In genomic region chr1:55886383-55887070, GRCm38 (mm10) we compare ENCODE assay signal across 9 mouse cellular contexts.
DNase-seq lines count a peak whose midpoint lies in the region; ATAC-seq and TF ChIP-seq lines count a peak whose summit lies in the region.
"Had no signal": no experiment of that assay in that cellular context is flagged by ENCODE, and none has a peak within 500 bp of the region (broad histone marks: within the 10 kb centered on the region; RNA-seq: fewer than 3 reads in every experiment).

No protein-coding gene starts in this region.

- H3K27me3 ChIP-seq in forebrain, embryonic 12.5 days, result peaks cover 56% of the 10 kb centered on the region
- H3K27me3 ChIP-seq in lung, postnatal 0 days (replicated peaks; ENCODE audit: insufficient read depth, low read length), result no peaks in the 10 kb centered on the region

- H3K4me3 ChIP-seq in forebrain, embryonic 12.5 days (replicated peaks), result no peak overlapping the region
- H3K4me3 ChIP-seq in lung, postnatal 0 days (ENCODE audit: low read depth, low read length), result no peak overlapping the region

- peak; percentile 85 for TF ChIP-seq CTCF in lung, postnatal 0 days (IDR thresholded peaks at IDR 0.05)

- H3K4me1 ChIP-seq in forebrain, embryonic 12.5 days, result peaks cover 31% of the 10 kb centered on the region
- H3K4me1 ChIP-seq in lung, postnatal 0 days (ENCODE audit: insufficient read depth, low read depth, low read length), result no peaks in the 10 kb centered on the region

- no peak overlapping the region for H3K9ac ChIP-seq in forebrain, embryonic 12.5 days
- H3K9ac ChIP-seq in lung, postnatal 0 days (replicated peaks; ENCODE audit: low read depth), result no peak overlapping the region

- H3K27ac ChIP-seq in forebrain, embryonic 12.5 days, result no peak overlapping the region
- H3K27ac ChIP-seq in lung, postnatal 0 days (ENCODE audit: low read length), result no peak overlapping the region

- H3K36me3 ChIP-seq in forebrain, embryonic 12.5 days (replicated peaks), result no peaks in the 10 kb centered on the region
- H3K36me3 ChIP-seq in lung, postnatal 0 days (ENCODE audit: insufficient read depth, low read length), result no peaks in the 10 kb centered on the region
- H3K36me3 ChIP-seq: G1E had no signal

- WGBS in forebrain, embryonic 12.5 days, result 4% methylated on average over 5 of the region's 5 CpGs
- WGBS in lung, postnatal 0 days, result 21% methylated on average over 5 of the region's 5 CpGs

- no peak overlapping the region for H3K4me2 ChIP-seq in forebrain, embryonic 12.5 days
- no peak overlapping the region for H3K4me2 ChIP-seq in lung, postnatal 0 days (replicated peaks; ENCODE audit: low read depth, low read length)

- no peaks in the 10 kb centered on the region for H3K9me3 ChIP-seq in forebrain, embryonic 12.5 days
- H3K9me3 ChIP-seq in lung, postnatal 0 days (ENCODE audit: low read length), result no peaks in the 10 kb centered on the region

- peak; percentile 55; the same call in 1 of the 2 replicates for ATAC-seq in forebrain, embryonic 12.5 days (ENCODE audit: low FRiP score)
- no peak for ATAC-seq in lung, postnatal 0 days

- no peak for TF ChIP-seq EP300 in lung, postnatal 0 days (IDR thresholded peaks at IDR 0.05)

- DNase-seq in cerebellum, adult 8-10 months, result peak; percentile 24
- DNase-seq in cerebellum, adult 11 months, result no peak
- DNase-seq in urinary bladder, postnatal 25 days (ENCODE audit: low spot score), result peak; percentile 21
- DNase-seq in urinary bladder, postnatal 10 days (ENCODE audit: low spot score), result no peak
- peak; percentile 59 for DNase-seq in kidney, postnatal 14 days
- peak; percentile 56 for DNase-seq in lung, postnatal 0 days (ENCODE audit: low spot score)
- peak; percentile 66 for DNase-seq in right cerebral cortex, postnatal 14 days

Comparison
In these comparisons a context has a peak if more than half of its experiments do, and no peak if none do; other contexts are left out.
1. DNase-seq: peak in cerebellum, adult 8-10 months (single experiment), urinary bladder, postnatal 25 days (single experiment), kidney, postnatal 14 days (single experiment), lung, postnatal 0 days (single experiment) and right cerebral cortex, postnatal 14 days (single experiment); none in cerebellum, adult 11 months (single experiment) and urinary bladder, postnatal 10 days (single experiment).